Mouse (Mus musculus) kidney, adult 18-20 months (tissue): Measurements from ENCODE around the gene Smox.
A peak's percentile ranks its signal among the peaks of the same experiment; 100 is the strongest.
"Not testable (repeated sequence)": the region's sequence is repeated elsewhere in the genome, so short reads cannot be mapped to it uniquely, and the experiment has no call there.

Source experiments
- DNase-seq: peaks from one replicate; pipeline ENCODE4 v3.0.0; 2021

Smox gene

DNA sequence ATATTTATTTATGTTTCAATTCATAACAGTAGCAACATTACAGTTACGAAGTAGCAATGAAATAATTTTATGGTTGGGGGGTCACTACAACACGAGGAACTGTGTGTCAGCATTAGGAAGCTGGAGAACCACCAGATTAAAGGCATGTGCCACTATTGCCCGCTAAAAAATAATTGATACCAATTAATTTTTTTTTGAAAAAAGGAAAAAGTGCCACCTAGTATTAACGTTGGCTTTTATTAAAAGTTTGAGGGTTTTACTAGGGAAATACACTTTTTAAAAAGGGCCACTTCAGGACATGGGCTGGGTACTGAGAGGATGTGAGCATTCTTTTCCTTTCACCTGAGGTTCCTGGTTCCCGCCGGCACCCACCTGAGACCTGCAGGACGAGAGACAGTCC is at the start of gene Smox:
TSS of gene Smox (plus strand) at position 301 of the 400 bp plus-strand sequence.
- no peak for DNase-seq

GRCm38 (mm10) chr2:131443084-131443890 is 48.0 kb upstream of the Smox start:
- no peak for DNase-seq

GRCm38 (mm10) chr2:131443891-131444190 is 47.5 kb upstream of the Smox start:
- DNase-seq: no peak

GRCm38 (mm10) chr2:131446416-131446982 is 44.8 kb upstream of the Smox start:
- no peak for DNase-seq

DNA sequence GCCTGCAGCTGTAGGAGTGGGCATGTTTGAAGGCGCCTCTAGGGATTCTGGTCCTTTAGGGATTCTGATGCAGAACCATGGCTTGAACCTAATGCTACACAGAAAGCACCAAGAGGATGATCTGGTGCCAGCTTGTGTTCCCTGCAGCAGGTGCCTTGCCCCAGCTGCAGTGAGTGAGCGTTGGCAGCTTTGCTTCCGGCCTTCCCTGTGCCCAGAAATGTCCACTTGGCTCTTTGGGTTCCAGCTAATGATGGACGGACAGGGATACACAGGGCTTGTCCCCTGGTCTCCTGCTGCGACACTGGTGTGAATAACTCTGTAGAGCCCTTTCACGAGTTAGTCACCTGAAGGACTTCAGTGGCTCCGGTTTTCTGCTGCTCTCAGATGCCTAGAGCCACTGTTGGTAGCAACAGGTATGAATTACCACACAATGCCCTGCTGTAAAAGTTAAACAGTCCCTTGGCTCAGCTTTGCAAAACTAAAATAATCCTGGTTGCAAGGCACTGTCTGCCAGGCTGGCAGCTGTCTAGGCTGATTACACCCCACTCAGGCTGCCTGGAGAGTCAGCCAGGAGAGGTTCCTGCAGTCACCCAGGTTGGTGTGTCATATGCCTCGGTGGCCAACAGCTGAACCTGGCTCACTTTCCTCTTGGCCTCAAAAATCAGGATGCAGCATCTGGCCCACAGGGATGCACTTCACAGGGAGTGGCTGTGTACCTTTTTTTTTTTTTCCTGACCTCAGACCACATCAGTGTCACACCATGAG is 43.5 kb upstream of the Smox start:
- DNase-seq: no peak

DNA sequence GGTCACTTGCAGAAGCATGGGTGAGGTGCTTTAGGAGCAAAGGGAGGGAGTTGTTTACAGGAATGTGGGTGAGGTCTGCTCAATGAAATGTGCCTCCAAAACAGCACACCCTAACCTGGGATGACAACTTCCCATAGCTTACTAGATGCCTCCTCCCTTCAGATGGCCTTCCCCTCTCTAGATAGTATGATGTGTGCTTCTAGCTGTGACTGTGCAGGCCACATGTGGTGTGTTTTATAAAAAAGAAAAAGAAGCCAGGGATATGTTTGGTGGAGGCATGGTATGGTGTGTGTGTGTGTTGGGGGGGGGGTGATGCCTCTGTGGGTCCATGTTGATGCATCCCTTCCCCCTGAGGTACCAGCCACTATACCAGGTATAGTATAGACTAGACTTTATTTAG is 42.9 kb upstream of the Smox start:
- DNase-seq: no peak

DNA sequence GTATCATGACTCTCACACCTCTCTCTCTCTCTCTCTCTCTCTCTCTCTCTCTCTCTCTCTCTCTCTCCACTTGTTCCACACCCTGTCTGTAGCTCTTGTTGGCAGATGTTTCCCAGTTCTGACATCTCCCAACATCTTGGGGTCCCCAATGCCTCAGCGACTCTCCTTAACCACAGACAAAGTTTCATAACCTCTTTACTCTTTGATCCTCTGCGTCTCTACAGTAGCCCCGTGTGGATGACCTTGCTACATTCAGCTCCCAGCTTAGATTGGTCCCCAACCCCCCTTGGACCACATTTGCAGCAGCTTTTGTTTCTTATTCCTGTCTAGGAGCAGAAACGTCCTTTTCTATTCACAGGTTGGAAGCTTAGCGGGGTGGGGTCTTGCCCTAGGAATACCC is 41.6 kb upstream of the Smox start:
- DNase-seq: no peak

DNA sequence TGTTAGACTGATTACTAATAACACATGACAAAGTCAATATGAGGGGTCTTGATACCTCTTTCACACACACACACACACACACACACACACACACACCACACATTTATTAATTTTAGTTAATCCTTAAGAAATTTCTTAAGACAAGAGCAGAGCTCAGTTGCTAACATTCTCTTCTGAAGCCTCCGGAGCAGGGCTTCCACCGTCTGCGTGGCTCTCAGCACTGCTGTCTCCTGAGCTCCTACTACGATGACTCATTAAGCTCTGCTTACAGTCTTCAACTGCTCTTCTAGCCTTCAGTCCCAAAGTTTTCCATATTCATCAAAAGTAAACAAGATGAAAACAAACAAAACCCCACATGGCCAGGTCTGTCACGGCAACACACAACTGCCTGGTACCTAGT is 40.8 kb upstream of the Smox start:
- no peak for DNase-seq

- DNase-seq: no peak
These were observed 33.6 kb upstream of the Smox start for GRCm38 (mm10) chr2:131457728-131458127.

DNA sequence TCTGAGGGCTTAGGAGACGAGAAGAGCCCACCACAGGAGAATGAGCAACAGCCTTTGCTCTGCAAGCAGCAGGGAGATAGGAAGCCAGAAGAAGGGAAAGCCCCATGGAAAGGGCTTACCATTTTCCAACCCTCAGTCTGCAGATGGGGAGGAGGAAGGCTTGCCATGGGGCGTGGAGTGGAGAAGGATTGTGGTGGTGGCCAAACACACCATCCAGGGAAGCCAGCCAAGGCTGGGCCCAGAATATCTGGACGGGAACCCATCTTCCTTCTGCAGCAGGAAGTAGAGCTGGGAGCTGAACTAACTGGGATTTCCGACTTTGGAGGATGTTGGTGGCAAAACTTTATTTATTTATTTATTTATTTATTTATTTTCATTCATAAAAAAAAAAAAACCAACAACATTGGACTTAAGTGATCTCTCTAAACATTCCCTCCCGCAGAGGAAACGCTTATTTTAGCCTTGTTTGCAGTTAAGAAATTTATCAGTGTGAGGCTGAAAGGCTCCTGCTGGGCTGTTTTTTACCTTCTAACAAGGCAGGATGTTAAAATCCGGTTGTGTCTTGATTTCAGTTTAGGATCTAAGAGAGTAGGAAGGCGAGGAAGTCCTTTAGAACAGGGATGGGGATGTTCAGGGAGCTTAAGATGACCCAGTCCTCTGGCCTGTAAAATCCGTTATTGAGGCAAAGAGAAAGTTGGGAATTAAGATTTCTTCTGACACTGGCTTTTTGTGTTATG is 30.2 kb upstream of the Smox start:
- peak; percentile 33 for DNase-seq

GRCm38 (mm10) chr2:131462991-131463390 is 28.3 kb upstream of the Smox start:
- no peak for DNase-seq

DNA sequence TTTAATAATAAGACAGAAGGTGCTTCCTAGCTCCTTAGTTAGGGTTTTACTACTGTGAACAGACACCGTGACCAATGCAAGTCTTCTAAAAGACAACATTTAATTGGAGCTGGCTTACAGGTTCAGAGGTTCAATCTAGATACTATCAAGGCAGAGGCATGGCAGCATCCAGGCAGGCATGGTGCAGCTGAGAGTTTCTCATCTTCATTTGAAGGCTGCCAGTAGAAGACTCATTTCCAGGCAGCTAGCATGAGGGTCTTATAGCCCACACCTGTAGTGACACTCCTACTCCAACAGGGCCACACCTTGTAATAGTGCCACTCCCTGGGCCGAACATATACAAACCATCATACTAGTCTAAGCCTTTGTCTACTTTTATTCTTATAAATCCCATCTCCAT is 27.1 kb upstream of the Smox start:
- no peak for DNase-seq

- DNase-seq: no peak
These were observed 24.6 kb upstream of the Smox start for GRCm38 (mm10) chr2:131466732-131467131.

DNA sequence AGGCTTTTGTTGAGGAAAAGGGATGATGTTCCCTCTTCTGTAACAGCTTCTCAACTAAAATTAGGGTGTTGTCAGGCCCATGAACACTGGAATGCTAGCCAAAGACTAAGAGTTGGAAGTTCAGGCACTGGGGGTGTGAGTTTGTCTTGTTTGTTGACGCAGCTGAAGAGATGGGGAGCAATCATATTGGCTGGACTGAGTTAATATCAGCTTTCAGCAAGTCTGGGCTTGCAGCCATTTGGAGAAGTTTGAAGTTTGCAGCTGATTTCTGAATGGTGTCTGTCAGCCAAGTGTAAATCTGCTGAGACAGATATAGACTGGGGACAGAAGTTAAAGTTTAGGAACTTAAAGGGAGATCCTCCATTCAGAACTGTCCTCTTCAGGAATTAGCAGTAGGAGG is 21.4 kb upstream of the Smox start:
- DNase-seq: no peak

DNA sequence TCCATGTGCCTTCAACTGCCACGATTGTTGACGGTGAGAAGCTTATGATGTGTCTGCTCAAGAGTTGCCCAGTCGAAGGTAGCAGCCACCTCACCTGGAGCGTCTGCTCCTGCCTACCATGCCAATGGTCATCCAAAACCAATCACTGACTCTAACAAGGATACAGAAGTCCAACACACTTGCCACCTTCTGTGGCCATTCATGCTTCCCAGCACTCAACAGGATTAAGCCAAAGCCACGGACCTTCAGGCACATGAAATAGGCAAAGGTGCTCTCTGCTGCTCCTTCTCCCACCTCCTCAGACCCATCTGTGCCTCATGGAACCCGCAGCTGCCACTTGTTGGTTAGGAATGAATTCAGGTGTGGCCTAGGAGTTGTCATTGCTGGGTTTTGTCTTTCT is 17.5 kb upstream of the Smox start:
- no peak for DNase-seq

DNA sequence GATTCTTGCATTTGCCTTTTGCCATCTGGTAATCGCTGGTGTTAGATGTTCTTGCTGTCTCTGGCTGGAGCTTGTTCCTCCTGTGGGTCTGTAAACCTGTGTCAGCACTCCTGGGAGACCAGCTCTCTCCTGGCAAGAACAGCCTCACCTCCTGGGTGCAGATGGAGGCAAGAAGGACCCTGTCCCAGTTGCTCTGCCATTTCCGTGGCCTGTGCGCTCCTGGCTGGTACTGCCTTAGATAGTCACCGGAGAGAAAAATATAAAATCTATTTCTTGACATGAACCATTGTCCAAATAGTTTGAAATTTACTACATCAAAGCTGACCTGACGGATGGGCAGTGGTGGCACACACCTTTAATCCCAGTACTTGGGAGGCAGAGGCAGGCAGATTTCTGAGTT is 14.2 kb upstream of the Smox start:
- not testable (repeated sequence) for DNase-seq

DNA sequence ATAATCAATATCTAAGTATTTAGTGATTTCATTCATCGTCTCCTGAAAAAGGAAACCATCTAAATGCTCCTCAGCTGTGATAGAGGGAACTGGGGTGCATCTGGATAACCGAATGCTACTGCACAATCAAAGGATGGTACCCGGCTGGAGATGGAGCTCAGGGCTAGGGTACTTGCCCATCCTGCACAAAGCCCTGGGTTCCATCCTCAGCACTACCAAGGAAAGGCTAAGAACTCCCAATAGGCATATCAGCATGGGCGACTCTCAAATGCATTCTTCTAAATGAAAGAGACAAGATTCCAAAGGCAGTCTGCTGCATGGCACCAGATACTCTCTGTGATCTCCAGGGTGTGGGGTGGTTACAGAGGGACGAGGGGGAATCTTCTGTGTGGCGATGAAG is 13.4 kb upstream of the Smox start:
- DNase-seq: no peak

DNA sequence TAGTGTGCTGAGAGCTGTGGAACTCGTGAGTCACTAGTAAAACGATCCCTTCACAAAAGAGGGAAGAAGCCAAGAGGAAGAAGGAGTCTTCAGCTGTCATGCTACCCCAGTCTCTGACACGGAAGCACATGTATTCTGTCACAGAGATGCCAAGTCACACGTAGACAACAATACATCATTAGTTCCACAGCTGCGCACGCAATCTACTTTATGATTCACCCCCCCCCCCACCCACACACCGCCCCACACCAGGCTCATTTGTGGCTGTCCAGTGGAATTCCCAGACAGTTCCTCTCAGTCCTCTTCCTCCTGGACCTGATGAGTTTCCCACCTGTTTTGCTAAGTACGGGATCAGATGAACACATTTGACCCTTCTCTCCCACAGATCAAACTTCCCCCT is 12.9 kb upstream of the Smox start:
- no peak for DNase-seq

DNA sequence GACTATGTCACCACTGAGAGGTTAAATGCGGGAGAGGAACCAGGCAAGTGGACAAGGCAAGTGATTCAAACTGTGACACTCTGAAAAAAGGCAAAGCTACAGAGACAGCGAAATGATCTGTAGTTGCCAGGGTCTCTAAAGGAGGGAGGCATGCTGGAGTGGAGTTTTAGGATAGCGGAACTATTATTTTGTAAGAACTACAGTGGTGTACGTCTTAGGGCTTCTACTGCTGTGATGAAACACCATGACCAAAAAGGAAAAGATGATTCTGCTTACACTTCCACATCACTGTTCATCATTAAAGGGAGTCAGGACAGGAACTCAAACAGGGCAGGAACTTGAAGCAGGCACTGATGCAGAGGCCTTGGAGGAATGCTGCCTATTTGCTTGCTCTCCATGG is 12.4 kb upstream of the Smox start:
- DNase-seq: no peak

GRCm38 (mm10) chr2:131481733-131482132 is 9.6 kb upstream of the Smox start:
- DNase-seq: no peak

- DNase-seq: no peak
These were observed 8.8 kb upstream of the Smox start for GRCm38 (mm10) chr2:131482478-131482877.

GRCm38 (mm10) chr2:131483562-131483961 is 7.7 kb upstream of the Smox start:
- DNase-seq: no peak

- DNase-seq: no peak
These were observed 7.1 kb upstream of the Smox start for GRCm38 (mm10) chr2:131484182-131484581.

DNA sequence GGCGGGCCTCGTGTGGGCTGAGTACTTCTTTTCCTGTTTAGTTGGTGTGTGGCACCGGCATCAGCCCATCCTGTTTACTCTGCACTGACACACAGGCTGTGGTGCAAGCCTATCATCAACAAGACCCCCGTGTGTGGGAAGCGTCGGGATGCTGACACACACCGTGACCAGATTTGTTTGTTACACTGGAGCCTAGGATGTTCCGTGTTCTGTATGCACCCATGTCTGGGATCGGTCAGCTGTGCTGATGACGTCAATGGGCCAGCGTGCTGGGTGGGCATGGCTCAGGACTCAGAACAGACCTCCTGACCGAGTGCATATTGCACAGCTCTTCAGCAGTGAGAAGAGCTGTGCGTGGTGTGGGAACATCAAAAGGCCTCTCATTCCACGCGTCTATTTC is 6.2 kb upstream of the Smox start:
- DNase-seq: no peak
